Mouse (Mus musculus): ENCODE data around the gene Hist1h1e. TPM values are rescaled to one million over a fixed set of nuclear protein-coding genes. Genes with fewer than 3 reads are reported as not detected.
"Not testable (repeated sequence)": the region's sequence is repeated elsewhere in the genome, so short reads cannot be mapped to it uniquely, and the experiment has no call there.

Hist1h1e gene
- polyA plus RNA-seq, 1 experiment from 2014 or later, result 11.6 TPM

DNA sequence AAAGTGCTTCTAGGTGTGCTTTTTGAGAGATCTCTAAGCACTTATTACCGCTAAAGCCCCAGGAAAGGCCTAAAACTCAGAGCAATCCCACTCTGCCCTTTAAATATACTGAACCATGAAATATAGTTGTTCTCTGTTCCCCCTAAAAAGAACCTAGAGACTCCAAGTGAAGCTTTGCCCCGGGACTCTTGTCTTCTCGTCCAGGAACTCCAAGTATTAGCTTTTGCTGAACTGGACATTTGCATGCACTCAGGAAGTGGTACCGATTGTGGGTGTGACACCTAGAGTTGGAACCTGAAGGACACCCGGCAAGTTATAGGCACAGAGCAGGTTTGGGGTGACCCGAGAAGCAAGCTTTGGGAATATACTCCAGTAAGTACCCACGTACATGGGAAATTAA lies 31.2 kb downstream of the Hist1h1e start:
- H3K27me3 ChIP-seq (replicated peaks), result no peaks in the 10 kb centered on the region
- H3K36me3 ChIP-seq, result no peaks in the 10 kb centered on the region
- no peak overlapping the region for H3K4me2 ChIP-seq
- no peak for ATAC-seq (ENCODE audit: insufficient number of reproducible peaks, low FRiP score)
- no peak overlapping the region for H3K27ac ChIP-seq (ENCODE audit: poor library complexity, severe bottlenecking)
- no peak overlapping the region for H3K4me3 ChIP-seq
- H3K4me1 ChIP-seq (replicated peaks), result peaks cover 15% of the 10 kb centered on the region; the same call in 1 of the 2 replicates
- H3K9ac ChIP-seq, result no peak overlapping the region
- 85% methylated on average over 7 of the region's 7 CpGs for WGBS
- no peaks in the 10 kb centered on the region for H3K9me3 ChIP-seq (replicated peaks)

- Histone ChIP-seq H3K9me3 (replicated peaks) (no peaks in the 10 kb centered on the region), H3K9ac (peak overlapping the region; percentile 67), H3K27ac (ENCODE audit: poor library complexity, severe bottlenecking) (peak overlapping the region; percentile 91), H3K4me3 (peak overlapping the region; percentile 46), H3K27me3 (replicated peaks) (no peaks in the 10 kb centered on the region), H3K36me3 (no peaks in the 10 kb centered on the region), H3K4me1 (replicated peaks) (peaks cover 18% of the 10 kb centered on the region), H3K4me2 (peak overlapping the region; percentile 68)
- ATAC-seq (ENCODE audit: insufficient number of reproducible peaks, low FRiP score), result no peak
- WGBS, result 19% methylated on average over 1 of the region's 1 CpGs
Observed at GRCm38 (mm10) chr13:23586940-23587225, 35.5 kb downstream of the Hist1h1e start.

GRCm38 (mm10) chr13:23586099-23586939 lies 36.0 kb downstream of the Hist1h1e start:
- H3K4me3 ChIP-seq, result peak overlapping the region; percentile 46
- peaks cover 19% of the 10 kb centered on the region for H3K4me1 ChIP-seq (replicated peaks)
- H3K36me3 ChIP-seq, result no peaks in the 10 kb centered on the region
- H3K27me3 ChIP-seq (replicated peaks), result no peaks in the 10 kb centered on the region
- peak overlapping the region; percentile 67 for H3K9ac ChIP-seq
- peak overlapping the region; percentile 68 for H3K4me2 ChIP-seq
- no peak for ATAC-seq (ENCODE audit: insufficient number of reproducible peaks, low FRiP score)
- whole genome bisulfite sequencing, result 2% methylated on average over 22 of the region's 22 CpGs
- no peaks in the 10 kb centered on the region for H3K9me3 ChIP-seq (replicated peaks)
- H3K27ac ChIP-seq (ENCODE audit: poor library complexity, severe bottlenecking), result peak overlapping the region; percentile 91

DNA sequence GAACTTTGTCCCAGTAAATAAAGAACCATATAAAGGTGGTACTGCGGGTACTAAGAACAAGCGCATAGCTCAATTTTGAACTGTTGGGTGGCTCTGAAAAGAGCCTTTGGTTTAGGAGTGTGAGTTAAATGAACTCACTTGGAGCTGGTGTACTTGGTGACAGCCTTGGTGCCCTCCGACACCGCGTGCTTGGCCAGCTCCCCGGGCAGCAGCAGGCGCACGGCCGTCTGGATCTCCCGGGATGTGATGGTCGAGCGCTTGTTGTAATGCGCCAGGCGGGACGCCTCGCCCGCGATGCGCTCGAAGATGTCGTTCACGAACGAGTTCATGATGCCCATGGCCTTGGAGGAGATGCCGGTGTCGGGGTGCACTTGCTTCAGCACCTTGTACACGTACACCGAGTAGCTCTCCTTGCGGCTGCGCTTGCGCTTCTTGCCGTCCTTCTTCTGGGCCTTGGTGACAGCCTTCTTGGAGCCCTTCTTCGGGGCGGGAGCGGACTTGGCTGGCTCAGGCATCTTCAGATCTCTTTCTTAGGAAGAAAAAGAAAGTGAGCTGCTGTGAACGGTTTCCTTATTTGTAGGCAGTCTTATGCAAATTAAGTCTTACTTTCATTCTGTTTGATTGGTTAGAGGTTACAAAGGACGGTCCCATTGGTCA lies 36.8 kb downstream of the Hist1h1e start:
- peak overlapping the region; percentile 97 for H3K27ac ChIP-seq (ENCODE audit: poor library complexity, severe bottlenecking)
- 0% methylated on average over 34 of the region's 36 CpGs for WGBS
- H3K4me2 ChIP-seq, result peak overlapping the region; percentile 90

DNA sequence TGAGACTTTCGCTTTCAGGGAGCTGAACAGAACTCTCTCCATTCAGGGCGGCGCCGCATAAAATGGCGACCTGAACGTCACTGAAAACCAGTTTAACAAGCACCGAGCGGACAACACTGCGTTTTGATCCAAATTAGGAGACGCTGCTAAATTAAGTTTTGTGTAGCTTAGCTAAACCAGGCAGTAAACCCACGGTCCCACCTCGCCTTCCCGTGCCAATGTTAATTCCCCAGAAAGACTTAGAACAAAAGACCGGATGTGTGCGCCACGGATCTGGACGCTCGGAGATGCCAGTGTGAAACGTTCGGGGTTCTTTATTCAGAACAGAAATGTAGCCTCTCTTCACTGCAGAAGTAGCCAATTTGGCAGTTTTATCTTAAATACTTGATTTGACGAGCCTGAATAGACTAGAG lies 37.3 kb downstream of the Hist1h1e start:
- peak overlapping the region; percentile 97 for H3K27ac ChIP-seq (ENCODE audit: poor library complexity, severe bottlenecking)
- H3K27me3 ChIP-seq (replicated peaks), result no peaks in the 10 kb centered on the region
- H3K4me2 ChIP-seq, result peak overlapping the region; percentile 90
- WGBS, result under 1% methylated on average over 21 of the region's 21 CpGs
- peak overlapping the region; percentile 88 for H3K9ac ChIP-seq
- no peaks in the 10 kb centered on the region for H3K36me3 ChIP-seq
- H3K4me3 ChIP-seq, result peak overlapping the region; percentile 55
- ATAC-seq (ENCODE audit: insufficient number of reproducible peaks, low FRiP score), result no peak
- no peaks in the 10 kb centered on the region for H3K9me3 ChIP-seq (replicated peaks)
- H3K4me1 ChIP-seq (replicated peaks), result peaks cover 19% of the 10 kb centered on the region

More for the DNA sequence above, 36.8 kb downstream of the Hist1h1e start:
- Histone ChIP-seq H3K4me1 (replicated peaks) (peaks cover 19% of the 10 kb centered on the region), H3K4me3 (peak overlapping the region; percentile 55), H3K9ac (peak overlapping the region; percentile 88)
- not testable (repeated sequence) for H3K36me3 ChIP-seq; H3K27me3 ChIP-seq (replicated peaks); H3K9me3 ChIP-seq (replicated peaks)
- peak; percentile 87 for ATAC-seq (ENCODE audit: insufficient number of reproducible peaks, low FRiP score)

DNA sequence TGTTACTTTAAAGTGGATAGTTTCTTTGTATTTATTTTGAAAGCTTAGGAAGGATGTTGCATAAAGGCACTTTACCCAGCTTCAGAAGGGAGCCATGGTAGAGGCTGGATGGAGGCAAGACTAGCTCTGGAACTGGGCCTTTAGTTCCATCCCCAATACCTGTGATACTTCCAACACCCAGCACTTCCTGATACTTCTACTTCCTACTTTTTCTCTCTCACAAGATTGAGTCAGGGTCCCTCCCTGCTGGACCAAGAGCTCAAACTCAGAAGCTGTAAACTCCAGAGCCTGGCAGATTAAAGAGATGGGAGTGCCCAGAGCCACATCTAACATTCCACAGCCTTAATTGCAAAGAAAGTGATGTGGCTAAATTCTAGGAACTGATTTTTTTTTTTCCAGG lies 38.0 kb downstream of the Hist1h1e start:
- H3K4me1 ChIP-seq (replicated peaks), result peaks cover 19% of the 10 kb centered on the region
- H3K9me3 ChIP-seq (replicated peaks), result no peaks in the 10 kb centered on the region
- peak overlapping the region; percentile 17; the same call in 1 of the 2 replicates for H3K4me3 ChIP-seq
- no peaks in the 10 kb centered on the region for H3K36me3 ChIP-seq
- peak overlapping the region; percentile 61 for H3K9ac ChIP-seq
- ATAC-seq (ENCODE audit: insufficient number of reproducible peaks, low FRiP score), result no peak
- peak overlapping the region; percentile 62 for H3K4me2 ChIP-seq
- H3K27me3 ChIP-seq (replicated peaks), result no peaks in the 10 kb centered on the region
- peak overlapping the region; percentile 97 for H3K27ac ChIP-seq (ENCODE audit: poor library complexity, severe bottlenecking)

- Histone ChIP-seq H3K36me3 (no peaks in the 10 kb centered on the region), H3K4me1 (replicated peaks) (peaks cover 19% of the 10 kb centered on the region), H3K4me3 (0 out of 2 replicates have a peak overlapping the region, but pooled peaks have one; percentile 9), H3K4me2 (no peak overlapping the region), H3K9ac (0 out of 2 replicates have a peak overlapping the region, but pooled peaks have one; percentile 12), H3K9me3 (replicated peaks) (no peaks in the 10 kb centered on the region), H3K27ac (ENCODE audit: poor library complexity, severe bottlenecking) (peak overlapping the region; percentile 65), H3K27me3 (replicated peaks) (no peaks in the 10 kb centered on the region)
- no peak for ATAC-seq (ENCODE audit: insufficient number of reproducible peaks, low FRiP score)
Observed at GRCm38 (mm10) chr13:23583387-23584068, 38.8 kb downstream of the Hist1h1e start.

DNA sequence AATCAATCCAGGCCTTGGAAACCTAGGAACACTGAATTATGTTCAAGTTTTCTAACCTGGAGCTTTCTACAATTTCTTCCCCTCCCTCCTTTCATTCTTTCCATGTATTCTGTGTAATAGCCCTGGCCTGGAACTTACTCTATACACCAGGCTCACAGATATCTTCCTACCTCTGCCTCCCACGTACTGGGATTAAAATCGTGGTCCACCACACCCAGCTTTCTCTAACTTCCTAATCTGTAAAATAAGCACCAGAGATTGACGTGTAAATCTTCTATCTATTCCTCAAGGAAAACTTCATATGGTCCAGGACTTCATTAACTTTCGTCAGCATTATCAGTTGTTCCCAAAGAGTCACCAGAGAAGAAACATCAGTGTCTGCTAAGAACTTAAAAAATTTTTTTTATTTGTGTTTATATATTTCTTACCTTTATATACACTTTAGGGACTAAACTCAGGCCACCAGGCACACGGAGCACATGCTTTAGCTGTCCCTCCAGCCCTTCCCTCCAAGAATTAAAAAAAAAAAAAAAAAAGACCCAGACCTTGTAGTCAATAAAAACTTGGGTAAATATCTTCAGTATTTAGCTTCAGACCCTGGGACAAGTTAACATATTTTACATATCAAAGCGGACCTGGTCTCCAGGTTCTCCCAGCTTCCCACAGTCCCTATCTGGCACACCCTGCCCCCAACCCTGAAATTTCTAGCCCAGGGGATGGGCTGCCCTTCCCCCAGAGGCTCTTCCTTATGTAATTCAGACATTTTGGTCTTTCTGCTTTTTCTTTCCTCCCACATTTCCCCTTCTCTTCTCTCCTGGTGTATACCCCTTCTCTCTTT lies 39.9 kb downstream of the Hist1h1e start:
- Histone ChIP-seq H3K27me3 (replicated peaks) (no peaks in the 10 kb centered on the region), H3K9ac (peak overlapping the region; percentile 69), H3K4me3 (peak overlapping the region; percentile 45), H3K27ac (ENCODE audit: poor library complexity, severe bottlenecking) (peak overlapping the region; percentile 65), H3K4me2 (peak overlapping the region; percentile 71), H3K9me3 (replicated peaks) (no peaks in the 10 kb centered on the region), H3K36me3 (no peaks in the 10 kb centered on the region), H3K4me1 (replicated peaks) (peaks cover 19% of the 10 kb centered on the region)
- ATAC-seq (ENCODE audit: insufficient number of reproducible peaks, low FRiP score), result no peak
- WGBS, result 12% methylated on average over 6 of the region's 6 CpGs

DNA sequence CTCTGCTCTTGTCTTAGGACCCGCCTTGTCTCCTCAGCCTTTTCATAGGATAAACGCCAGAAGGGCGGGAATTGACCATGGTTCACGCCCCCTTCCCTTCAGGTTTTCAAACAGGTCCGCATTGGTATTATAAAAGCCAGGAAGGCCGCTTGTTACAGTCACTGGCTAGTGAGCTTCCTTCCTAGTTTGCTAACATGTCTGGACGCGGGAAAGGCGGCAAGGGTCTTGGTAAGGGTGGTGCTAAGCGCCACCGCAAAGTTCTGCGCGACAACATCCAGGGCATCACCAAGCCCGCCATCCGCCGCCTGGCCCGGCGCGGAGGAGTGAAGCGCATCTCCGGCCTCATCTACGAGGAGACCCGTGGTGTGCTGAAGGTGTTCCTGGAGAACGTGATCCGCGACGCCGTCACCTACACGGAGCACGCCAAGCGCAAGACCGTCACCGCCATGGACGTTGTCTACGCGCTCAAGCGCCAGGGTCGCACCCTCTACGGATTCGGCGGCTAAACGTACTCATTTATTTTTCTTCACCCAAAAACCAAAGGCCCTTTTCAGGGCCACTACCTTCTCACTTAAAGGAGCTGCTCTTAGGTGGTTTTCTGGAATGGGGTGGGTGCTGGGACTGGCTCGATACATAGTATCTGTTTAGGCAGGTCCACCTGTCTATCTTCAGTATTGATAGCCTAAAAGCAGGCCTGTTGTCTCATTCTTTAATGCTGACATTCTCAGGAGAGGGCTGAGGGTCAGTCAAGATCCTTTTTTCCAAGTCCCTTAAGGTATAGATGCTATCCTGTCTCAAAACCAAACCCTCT lies 40.7 kb downstream of the Hist1h1e start, which contains the start of gene Hist1h4d:
TSS of gene Hist1h4d (plus strand) at position 191 of the 811 bp plus-strand sequence.
- WGBS, result under 1% methylated on average over 43 of the region's 43 CpGs
- H3K4me3 ChIP-seq, result peak within 1 kb of the TSS; percentile 45
- ATAC-seq (ENCODE audit: insufficient number of reproducible peaks, low FRiP score), result peak; percentile 88
- H3K4me1 ChIP-seq (replicated peaks), result peaks cover 24% of the 10 kb centered on the region
- no peaks in the 10 kb centered on the region for H3K9me3 ChIP-seq (replicated peaks)
- H3K27me3 ChIP-seq (replicated peaks), result no peaks in the 10 kb centered on the region
- H3K9ac ChIP-seq, result peak within 1 kb of the TSS; percentile 69
- peak within 1 kb of the TSS; percentile 65 for H3K27ac ChIP-seq (ENCODE audit: poor library complexity, severe bottlenecking)
- H3K4me2 ChIP-seq, result peak within 1 kb of the TSS; percentile 71
- H3K36me3 ChIP-seq, result no peaks in the 10 kb centered on the region

DNA sequence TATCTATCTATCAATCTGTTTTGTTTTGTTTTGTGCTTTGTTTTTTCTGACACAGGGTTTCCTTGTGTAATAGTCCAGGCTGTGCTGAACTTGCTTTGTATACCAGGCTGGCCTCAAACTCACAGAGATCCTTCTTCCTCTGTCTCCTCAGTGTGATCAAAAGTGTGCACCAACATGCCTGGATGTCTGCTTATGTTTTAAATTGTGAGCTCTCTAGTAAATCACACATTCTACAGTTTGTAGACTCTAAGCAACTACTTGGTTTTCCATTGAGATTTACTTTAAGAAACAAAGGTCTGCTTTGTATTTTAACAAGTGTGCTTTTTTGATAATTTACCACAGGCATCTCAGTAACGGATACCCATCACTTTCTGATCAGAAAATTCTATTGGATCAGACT lies 44.5 kb downstream of the Hist1h1e start:
- Histone ChIP-seq H3K9me3 (replicated peaks) (no peaks in the 10 kb centered on the region), H3K27ac (ENCODE audit: poor library complexity, severe bottlenecking) (no peak overlapping the region), H3K9ac (no peak overlapping the region), H3K4me1 (replicated peaks) (peaks cover 24% of the 10 kb centered on the region), H3K27me3 (replicated peaks) (no peaks in the 10 kb centered on the region), H3K4me2 (no peak overlapping the region), H3K36me3 (no peaks in the 10 kb centered on the region), H3K4me3 (no peak overlapping the region)
- 87% methylated on average over 1 of the region's 1 CpGs for WGBS
- no peak for ATAC-seq (ENCODE audit: insufficient number of reproducible peaks, low FRiP score)

Measured in heart, embryonic 12.5 days (tissue).